Mouse (Mus musculus) embryonic stem cell, embryonic (primary cell): ENCODE data around the gene Tnfsf9.

Experiments used
- CTCF ChIA-PET, 4 experiments: fragments of 300-600 bp in 2 of 4; fragments of 350-600 bp in 2 of 4; sonication (Branson Sonifier 250); formaldehyde crosslinking; loops; one replicate each; lab custom pipeline; 2022; ENCODE audit warnings: inconsistent platforms in 2 of 4; lab: Charles Lee
- POLR2A ChIA-PET, 4 experiments: fragments of 300-600 bp in 2 of 4; fragments of 350-600 bp in 2 of 4; sonication (Branson Sonifier 250); formaldehyde crosslinking; loops; one replicate each; lab custom pipeline; 2022; ENCODE audit warnings: antibody characterized with exemption in 4 of 4, inconsistent platforms in 1 of 4; lab: Charles Lee

The Tnfsf9 gene

GRCm38 (mm10) chr17:57143704-57144103 lies 38.6 kb downstream of the Tnfsf9 start:
- ChIA-PET POLR2A (interaction anchor here in 1 of 4 experiments (0.6 kb wide), 1 partner anchor 25 kb away, joined by 7 read pairs; no protein-coding TSS in a partner anchor), CTCF (interaction anchor here in 3 of 4 experiments (0.6 to 1.5 kb wide), 3 partner anchors 23 to 76 kb away, joined by 4 to 8 read pairs (median 7); no protein-coding TSS in a partner anchor)

- ChIA-PET CTCF (interaction anchor here (0.5 to 1.5 kb wide), 5 partner anchors 22 to 74 kb away, joined by 3 to 7 read pairs (median 4); no protein-coding TSS in a partner anchor), POLR2A (interaction anchor here in 3 of 4 experiments (0.6 to 1.5 kb wide), 5 partner anchors 23 to 543 kb away, joined by 3 to 6 read pairs (median 3); no protein-coding TSS in a partner anchor)
These were observed 40.0 kb downstream of the Tnfsf9 start for GRCm38 (mm10) chr17:57145115-57145514.

GRCm38 (mm10) chr17:57148343-57148742 lies 43.2 kb downstream of the Tnfsf9 start:
- ChIA-PET POLR2A (interaction anchor here in 1 of 4 experiments (0.6 to 1.1 kb wide), 3 partner anchors 27 to 136 kb away, joined by 3 to 5 read pairs (median 3); partner anchors contain the start of gene Tnfsf9), CTCF (interaction anchor here in 1 of 4 experiments (1.1 kb wide), 1 partner anchor 19 kb away, joined by 3 read pairs; no protein-coding TSS in a partner anchor)

GRCm38 (mm10) chr17:57148994-57149803 lies 44.1 kb downstream of the Tnfsf9 start, which contains the start of gene Cd70:
Cd70 (minus strand) TSS chr17:57149777.
- ChIA-PET POLR2A (interaction anchor here in 1 of 4 experiments (0.6 to 1.6 kb wide), 4 partner anchors 26 to 137 kb away, joined by 3 to 5 read pairs (median 4); partner anchors contain the start of genes Khsrp and Tnfsf9), CTCF (interaction anchor here in 3 of 4 experiments (1.0 to 1.2 kb wide), 4 partner anchors 10 to 53 kb away, joined by 3 to 5 read pairs (median 4); no protein-coding TSS in a partner anchor)

GRCm38 (mm10) chr17:57153006-57153405 lies 47.9 kb downstream of the Tnfsf9 start:
- ChIA-PET CTCF (interaction anchor here in 1 of 4 experiments (1.7 kb wide), 1 partner anchor 14 kb away, joined by 7 read pairs; no protein-coding TSS in a partner anchor), POLR2A (interaction anchor here in 1 of 4 experiments (0.6 kb wide), 1 partner anchor 390 kb away, joined by 3 read pairs; no protein-coding TSS in a partner anchor)

GRCm38 (mm10) chr17:57153787-57154186 lies 48.7 kb downstream of the Tnfsf9 start:
- CTCF ChIA-PET: no interaction called here
- POLR2A ChIA-PET: no interaction called here
